Mouse (Mus musculus): ENCODE results near the gene Utrn. TPM values are rescaled to one million over a fixed set of nuclear protein-coding genes. Genes with fewer than 3 reads are reported as not detected.

Gene Utrn
- total and polyA plus RNA-seq, 3 experiments: 0.31 to 1.1 (median 0.67) TPM

DNA sequence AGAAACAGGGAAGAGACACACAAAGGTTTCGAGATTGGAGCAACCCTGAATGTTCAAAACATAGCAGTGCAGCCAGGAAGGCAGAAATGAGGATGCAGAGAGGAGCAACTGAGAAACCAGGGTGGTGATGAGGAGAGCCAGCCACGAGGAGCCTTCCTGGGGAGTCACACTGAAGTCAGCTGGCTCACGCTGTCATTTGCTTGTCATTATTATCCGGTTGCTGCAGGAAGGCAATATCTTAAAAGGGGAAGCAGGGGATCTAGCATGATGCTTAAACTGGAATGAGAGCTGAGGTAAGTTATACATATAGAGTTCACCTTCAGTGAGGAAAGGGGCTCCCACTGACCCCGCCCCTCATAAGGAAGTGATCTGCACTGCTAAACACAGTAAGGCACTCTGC is 368.7 kb downstream of the Utrn start:
- Histone ChIP-seq H3K27me3 (replicated peaks) (no peaks in the 10 kb centered on the region), H3K27ac (ENCODE audit: insufficient read depth, low read depth) (no peak overlapping the region), H3K4me2 (ENCODE audit: insufficient read depth, low read depth, poor library complexity, severe bottlenecking) (no peak overlapping the region), H3K36me3 (replicated peaks in 1 of 2; ENCODE audit: control insufficient read depth in 1 of 2, insufficient read depth in 1 of 2, low read length in 1 of 2) (no peaks in the 10 kb centered on the region), H3K9ac (ENCODE audit: insufficient read depth, low read depth) (no peak overlapping the region), H3K4me3 (replicated peaks in 1 of 3; ENCODE audit: low read depth in 2 of 3, low read length in 2 of 3, poor library complexity in 1 of 3) (no peak overlapping the region), H3K79me2 (replicated peaks; ENCODE audit: control insufficient read depth, extremely low read depth, insufficient read depth, poor library complexity, severe bottlenecking) (no peaks in the 10 kb centered on the region), H3K9me3 (replicated peaks; ENCODE audit: low read length) (no peaks in the 10 kb centered on the region), H3K4me1 (ENCODE audit: control insufficient read depth in 1 of 2, insufficient read depth in 2 of 2) (no peaks in the 10 kb centered on the region; a peak in 1 of 4 replicates)
- in situ Hi-C loops (cut with MboI; ENCODE audit: low pct_ligation_motif_present, low pct_unique_long_range_greater_than_20kb, low sequenced_read_pairs) (no loop called here), dilution Hi-C loops (cut with MboI; ENCODE audit: extremely low pct_ligation_motif_present, extremely low pct_unique_long_range_greater_than_20kb, low sequenced_read_pairs) (no loop called here)
- no peak for TF ChIP-seq MAFK (IDR thresholded peaks at IDR 0.05; ENCODE audit: insufficient replicate concordance, low read length)
- no peak for TF ChIP-seq NRF1 (IDR thresholded peaks at IDR 0.05; ENCODE audit: low read depth, low read length)
- TF ChIP-seq MXI1 (IDR thresholded peaks at IDR 0.05; ENCODE audit: low read depth, low read length): no peak
- no peak for TF ChIP-seq UBTF (IDR thresholded peaks at IDR 0.05; ENCODE audit: low read depth, low read length)
- no peak for DNase-seq (ENCODE audit: extremely low read depth)

DNA sequence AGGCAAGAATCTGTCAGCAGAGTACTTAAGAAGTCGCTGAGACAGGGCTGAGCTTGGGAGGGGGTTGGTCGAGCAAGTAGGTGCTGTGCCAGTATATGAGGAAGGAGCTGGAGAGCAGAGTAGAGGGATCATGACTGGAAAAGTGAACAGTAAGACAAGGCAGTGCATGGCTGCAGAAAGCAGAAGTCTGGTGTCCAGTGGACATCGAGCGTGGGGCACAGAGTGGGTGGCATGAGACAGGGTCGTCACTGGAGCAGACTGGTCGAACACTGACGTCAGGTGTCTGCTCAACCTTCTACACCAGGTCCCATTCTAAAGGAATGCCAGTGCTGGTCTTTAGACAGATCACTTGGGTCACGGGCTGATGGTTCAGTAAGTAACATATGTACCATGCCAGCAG is 371.6 kb downstream of the Utrn start:
- no peaks in the 10 kb centered on the region for H3K27me3 ChIP-seq (replicated peaks)
- no peaks in the 10 kb centered on the region for H3K79me2 ChIP-seq (replicated peaks; ENCODE audit: control insufficient read depth, extremely low read depth, insufficient read depth, poor library complexity, severe bottlenecking)
- in situ Hi-C loops (cut with MboI; ENCODE audit: low pct_ligation_motif_present, low pct_unique_long_range_greater_than_20kb, low sequenced_read_pairs) (no loop called here), dilution Hi-C loops (cut with MboI; ENCODE audit: extremely low pct_ligation_motif_present, extremely low pct_unique_long_range_greater_than_20kb, low sequenced_read_pairs) (no loop called here)
- H3K36me3 ChIP-seq (replicated peaks in 1 of 2; ENCODE audit: control insufficient read depth in 1 of 2, insufficient read depth in 1 of 2, low read length in 1 of 2): no peaks in the 10 kb centered on the region
- no peak overlapping the region for H3K4me2 ChIP-seq (ENCODE audit: insufficient read depth, low read depth, poor library complexity, severe bottlenecking)
- no peaks in the 10 kb centered on the region for H3K9me3 ChIP-seq (replicated peaks; ENCODE audit: low read length)
- H3K9ac ChIP-seq (ENCODE audit: insufficient read depth, low read depth): no peak overlapping the region
- TF ChIP-seq ZNF384 (IDR thresholded peaks at IDR 0.05; ENCODE audit: low read depth, low read length) (no peak), CHD1 (IDR thresholded peaks at IDR 0.05; ENCODE audit: low read depth, low read length) (no peak), SIN3A (IDR thresholded peaks at IDR 0.05; ENCODE audit: low read length) (no peak), NELFE (IDR thresholded peaks at IDR 0.05; ENCODE audit: low read depth, low read length) (no peak), E2F4 (IDR thresholded peaks at IDR 0.05; ENCODE audit: insufficient replicate concordance, low read depth, low read length) (no peak), CHD2 (IDR thresholded peaks at IDR 0.05; ENCODE audit: low read length) (no peak), ELF1 (IDR thresholded peaks at IDR 0.05; ENCODE audit: low read depth, low read length) (no peak), ZKSCAN1 (IDR thresholded peaks at IDR 0.05; ENCODE audit: borderline replicate concordance, low read depth, low read length) (no peak), HCFC1 (IDR thresholded peaks at IDR 0.05; ENCODE audit: low read depth, low read length) (no peak), GABPA (IDR thresholded peaks at IDR 0.05; ENCODE audit: insufficient replicate concordance, low read depth, low read length) (no peak), POLR2AphosphoS2 (IDR thresholded peaks at IDR 0.05; ENCODE audit: low read depth, low read length) (no peak), CTCF (conservative IDR thresholded peaks at IDR 0.05 in 1 of 2, IDR thresholded peaks at IDR 0.05 in 1 of 2; ENCODE audit: low read depth in 2 of 2, low read length in 2 of 2) (no peak), SMC3 (IDR thresholded peaks at IDR 0.05; ENCODE audit: low read depth, low read length) (no peak), TBP (conservative IDR thresholded peaks at IDR 0.05; ENCODE audit: low read depth, low read length) (no peak), RAD21 (IDR thresholded peaks at IDR 0.05; ENCODE audit: low read depth, low read length) (no peak), RCOR1 (conservative IDR thresholded peaks at IDR 0.05; ENCODE audit: low read depth, low read length) (no peak), PAX5 (IDR thresholded peaks at IDR 0.05; ENCODE audit: low read length) (no peak)
- no peak overlapping the region for H3K4me3 ChIP-seq (replicated peaks in 1 of 3; ENCODE audit: low read depth in 2 of 3, low read length in 2 of 3, poor library complexity in 1 of 3)
- DNase-seq (ENCODE audit: extremely low read depth): no peak
- H3K4me1 ChIP-seq (ENCODE audit: control insufficient read depth in 1 of 2, insufficient read depth in 2 of 2): no peaks in the 10 kb centered on the region; a peak in 1 of 4 replicates
- no peak overlapping the region for H3K27ac ChIP-seq (ENCODE audit: insufficient read depth, low read depth)
